Comparison of ENCODE assay signal across 12 mouse cellular contexts in genomic region chr15:80753351-80753750, GRCm38 (mm10). TPM values are rescaled to one million over a fixed set of nuclear protein-coding genes. Genes with fewer than 3 reads are reported as not detected.
DNase-seq lines count a peak whose midpoint lies in the region; TF ChIP-seq lines count a peak whose summit lies in the region.
"Had no signal": no experiment of that assay in that cellular context is flagged by ENCODE, and none has a peak within 500 bp of the region (broad histone marks: within the 10 kb centered on the region; RNA-seq: fewer than 3 reads in every experiment).

No protein-coding gene starts in this region.

- TF ChIP-seq CTCF in heart, adult 2 months (IDR thresholded peaks at IDR 0.05), result no peak
- TF ChIP-seq CTCF in layer of hippocampus, adult 2 months (conservative IDR thresholded peaks at IDR 0.05), result no peak

- WGBS in heart, adult 2 months, result 66% methylated on average over 6 of the region's 6 CpGs
- 74% methylated on average over 6 of the region's 6 CpGs for WGBS in heart, embryonic 10.5 days

- no peak overlapping the region for H3K4me3 ChIP-seq in heart, adult 2 months
- no peak overlapping the region for H3K4me3 ChIP-seq in heart, embryonic 10.5 days
- H3K4me3 ChIP-seq in layer of hippocampus, adult 2 months, result no peak overlapping the region
- H3K4me3 ChIP-seq: midbrain, embryonic 12.5 days had no signal

- no peak overlapping the region for H3K27ac ChIP-seq in heart, adult 2 months
- H3K27ac ChIP-seq in heart, embryonic 10.5 days, result no peak overlapping the region
- peak overlapping the region; percentile 74 for H3K27ac ChIP-seq in layer of hippocampus, adult 2 months
- H3K27ac ChIP-seq: midbrain, embryonic 12.5 days had no signal

- no peak for DNase-seq in heart, adult 2 months
- no peak for DNase-seq in heart, embryonic 10.5 days (ENCODE audit: low spot score)
- DNase-seq in layer of hippocampus, adult 2 months (ENCODE audit: low spot score in 2 of 2), result no peak
- DNase-seq in layer of hippocampus, adult 9-11 months, result no peak
- peak; percentile 24 for DNase-seq in adrenal gland, postnatal 10 days
- peak; percentile 23 for DNase-seq in adrenal gland, postnatal 14 days
- no peak for DNase-seq in cerebellum, adult 18-20 months
- DNase-seq: cerebellum, adult 11 months; lung, adult 18-20 months; lung, postnatal 36 days; thymus, adult 2 months had no signal

- no peaks in the 10 kb centered on the region for H3K36me3 ChIP-seq in heart, adult 2 months (ENCODE audit: control insufficient read depth, insufficient read depth, low read length)
- H3K36me3 ChIP-seq in heart, embryonic 10.5 days, result no peaks in the 10 kb centered on the region
- H3K36me3 ChIP-seq: midbrain, embryonic 12.5 days had no signal

- H3K4me1 ChIP-seq in heart, adult 2 months (ENCODE audit: control insufficient read depth, insufficient read depth, low read length), result peaks cover 2% of the 10 kb centered on the region; the same call in 1 of the 2 replicates
- H3K4me1 ChIP-seq in heart, embryonic 10.5 days, result peaks cover 7% of the 10 kb centered on the region; the same call in 1 of the 2 replicates
- H3K4me1 ChIP-seq: midbrain, embryonic 12.5 days had no signal

- peak overlapping the region; percentile 22; the same call in 1 of the 2 replicates for H3K9ac ChIP-seq in heart, adult 2 months (ENCODE audit: low read depth, low read length)
- H3K9ac ChIP-seq: midbrain, embryonic 12.5 days had no signal

- intact Hi-C loops in heart, adult 2 months (cut with DNase I), result no loop called here

- no peak for TF ChIP-seq EP300 in heart, adult 2 months (IDR thresholded peaks at IDR 0.05; ENCODE audit: insufficient read depth, low read depth, low read length)

- no peaks in the 10 kb centered on the region for H3K9me3 ChIP-seq in heart, embryonic 10.5 days
- H3K9me3 ChIP-seq: midbrain, embryonic 12.5 days had no signal

- H3K79me2 ChIP-seq in heart, adult 2 months (replicated peaks; ENCODE audit: control insufficient read depth, insufficient read depth, low read length), result peaks cover 14% of the 10 kb centered on the region

- no peaks in the 10 kb centered on the region for H3K27me3 ChIP-seq in heart, adult 2 months (ENCODE audit: control insufficient read depth, insufficient read depth, low read length)
- H3K27me3 ChIP-seq in heart, embryonic 10.5 days (ENCODE audit: insufficient read depth, poor library complexity, severe bottlenecking), result no peaks in the 10 kb centered on the region
- H3K27me3 ChIP-seq: midbrain, embryonic 12.5 days had no signal

- no peak for TF ChIP-seq POLR2A in heart, adult 2 months (IDR thresholded peaks at IDR 0.05; ENCODE audit: insufficient read depth, low read depth, low read length)

RNA-seq across cellular contexts. Expression of gene Tnrc6b, which starts 42.2 kb away (rescaled TPM):
- total RNA-seq in heart, adult 2 months (2021), result 10 to 100 TPM; 43.7 to 48.1 TPM
- 9.4 and 13.1 TPM in 2 replicates for polyA plus RNA-seq in heart, adult 2 months (2012; rRNA removed)
- polyA plus RNA-seq in heart, embryonic 10.5 days (2016; fragmentation: Nextera tagmentation; extraction: Ambion mirVana), result 28.5 and 40.2 TPM in 2 replicates
- 100 to 1,000 TPM; 127 to 133 TPM for total RNA-seq in layer of hippocampus, adult 2 months (2021)
- total RNA-seq in adrenal gland, postnatal 10 days (2021), result 10 to 100 TPM; 44.6 to 66.8 TPM
- total RNA-seq in adrenal gland, postnatal 14 days (2021), result 55.7 and 63.3 TPM in 2 replicates

Comparison
In these comparisons a context has a peak if more than half of its experiments do, and no peak if none do; other contexts are left out.
1. DNase-seq: peak in adrenal gland, postnatal 10 days (single experiment) and adrenal gland, postnatal 14 days (single experiment); none in heart, adult 2 months (0 of 2), heart, embryonic 10.5 days (single experiment), layer of hippocampus, adult 2 months (0 of 2), layer of hippocampus, adult 9-11 months (single experiment) and cerebellum, adult 18-20 months (0 of 2).